Mouse (Mus musculus) megakaryocyte-erythroid progenitor cell, adult 5-6 weeks (primary cell): ENCODE results near the gene Moap1. TPM values are rescaled to one million over a fixed set of nuclear protein-coding genes. Genes with fewer than 3 reads are reported as not detected.

Experiments used
- ATAC-seq: replicated peaks from 2 replicates; pipeline ENCODE4 v1.8.0; 2016; ENCODE audit warnings: mild to moderate bottlenecking, inconsistent platforms; ENCODE audit not compliant: severe bottlenecking, poor library complexity, low FRiP score, low TSS enrichment
- total RNA-seq, 2 experiments: library from RNA; stranded (forward) in 1 of 2; stranded (reverse) in 1 of 2; fragments of 200-1000, 215-1000 nt in 1 of 2; fragments of >200 nt in 1 of 2; fragmentation: Nextera tagmentation in 1 of 2; gene quantifications; 2 replicates each; pipeline ENCODE4 v1.2.3; 2014 to 2017

Moap1 gene
- total RNA-seq, 2 experiments from 2014 or later: 3.8 to 11.5 TPM

DNA sequence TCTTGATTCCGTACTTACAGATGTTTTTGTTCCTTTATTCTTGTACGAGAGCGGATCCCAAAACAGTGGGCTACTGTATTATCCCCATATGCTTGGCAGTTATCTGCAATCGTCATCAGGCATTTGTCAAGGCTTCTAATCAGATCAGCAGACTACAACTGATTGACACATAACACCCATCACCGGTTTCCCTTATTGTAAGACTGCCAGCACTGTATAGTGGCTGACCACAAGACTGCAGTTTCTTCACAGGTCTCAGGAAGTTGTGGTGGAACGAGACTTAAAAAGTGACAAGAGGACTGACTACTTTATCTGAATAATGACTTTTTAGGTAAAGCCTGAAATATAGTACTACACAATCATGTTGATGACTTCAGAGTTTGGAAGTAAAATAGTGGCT is 1.4 kb upstream of the Moap1 start:
- peak; percentile 58 for ATAC-seq

DNA sequence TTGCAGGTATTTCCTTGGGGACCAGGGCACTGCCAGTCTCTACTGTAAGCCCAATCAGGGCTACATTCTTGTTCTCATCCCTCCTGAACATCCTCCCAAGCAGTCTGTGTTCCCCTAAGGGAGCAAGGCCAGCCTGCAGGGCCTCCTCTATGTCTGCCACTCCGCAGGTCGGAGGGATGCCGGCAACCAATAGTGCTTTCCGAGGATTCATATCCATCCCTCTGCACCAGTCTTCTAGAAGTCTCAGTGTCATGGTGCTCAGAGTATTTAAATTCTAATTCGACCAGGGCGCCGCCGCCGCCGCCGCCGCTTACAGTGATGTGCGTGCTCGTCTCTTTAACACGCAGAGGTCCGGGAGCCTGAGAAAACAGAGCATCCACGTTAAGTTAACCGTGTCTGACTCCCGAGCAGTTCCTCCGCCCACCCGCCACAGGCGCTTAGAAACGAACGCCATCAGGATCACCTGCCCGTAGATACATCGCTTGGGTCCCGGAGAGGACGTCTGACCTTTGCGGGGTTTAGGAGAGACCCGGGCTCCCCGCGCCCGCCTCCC is 349 bp downstream of the Moap1 start:
- peak; percentile 42 for ATAC-seq

DNA sequence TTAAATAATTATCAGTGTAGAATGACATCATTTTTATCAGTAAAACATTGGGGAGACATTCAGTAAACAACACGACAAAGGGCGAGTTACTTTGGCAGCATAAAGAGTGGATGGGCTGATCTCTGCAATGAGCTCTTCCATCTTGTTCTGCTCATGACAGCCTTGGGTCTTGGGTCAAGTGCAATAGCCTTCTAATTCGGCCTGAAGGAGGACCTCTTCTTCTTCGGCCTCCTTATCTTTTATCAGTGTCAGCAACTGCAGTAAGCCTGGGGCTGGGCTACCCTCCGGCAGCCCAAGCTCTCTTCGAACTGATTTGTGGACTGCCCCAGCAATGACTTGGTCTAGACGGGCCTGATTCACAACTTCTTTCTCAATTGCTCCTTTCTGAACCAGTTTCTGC is 1.4 kb downstream of the Moap1 start:
- no peak for ATAC-seq

DNA sequence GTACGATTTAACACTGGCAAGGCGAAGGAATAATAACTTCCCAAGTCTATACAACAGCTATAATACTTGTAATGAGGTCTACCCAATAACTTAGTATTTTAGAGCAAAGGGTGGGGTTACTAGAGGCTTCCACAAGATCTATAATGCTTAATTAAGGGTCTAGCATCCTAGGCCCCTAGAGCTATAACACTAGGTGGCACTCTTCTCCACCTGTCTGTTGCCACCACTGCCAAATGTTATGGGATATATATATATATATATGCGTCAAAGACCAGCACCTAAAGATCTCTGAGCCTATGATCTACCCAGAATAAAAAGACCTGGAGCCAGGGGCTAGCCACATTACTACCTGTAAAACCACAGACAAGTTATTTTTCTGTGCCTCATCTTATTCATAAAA is 3.2 kb downstream of the Moap1 start:
- ATAC-seq: no peak

DNA sequence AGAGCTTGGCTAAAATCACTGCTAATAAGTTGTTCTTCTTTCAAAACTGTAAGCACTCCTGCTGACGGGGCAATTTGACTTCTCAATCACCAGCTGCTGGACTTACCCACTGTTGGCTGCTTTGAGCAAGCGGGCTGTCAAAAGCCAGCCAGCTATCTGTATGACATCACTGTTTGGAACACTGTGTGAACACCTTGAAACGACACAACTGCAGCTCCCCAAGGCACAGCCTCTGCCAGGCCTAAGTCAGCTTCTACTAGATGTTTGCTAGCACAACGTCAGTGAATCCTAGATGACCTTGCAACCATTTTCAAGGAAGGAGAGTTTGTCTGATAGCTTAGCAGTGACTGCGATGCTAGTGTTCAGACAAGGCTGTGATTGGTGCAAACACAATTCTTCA is 4.4 kb downstream of the Moap1 start:
- no peak for ATAC-seq

DNA sequence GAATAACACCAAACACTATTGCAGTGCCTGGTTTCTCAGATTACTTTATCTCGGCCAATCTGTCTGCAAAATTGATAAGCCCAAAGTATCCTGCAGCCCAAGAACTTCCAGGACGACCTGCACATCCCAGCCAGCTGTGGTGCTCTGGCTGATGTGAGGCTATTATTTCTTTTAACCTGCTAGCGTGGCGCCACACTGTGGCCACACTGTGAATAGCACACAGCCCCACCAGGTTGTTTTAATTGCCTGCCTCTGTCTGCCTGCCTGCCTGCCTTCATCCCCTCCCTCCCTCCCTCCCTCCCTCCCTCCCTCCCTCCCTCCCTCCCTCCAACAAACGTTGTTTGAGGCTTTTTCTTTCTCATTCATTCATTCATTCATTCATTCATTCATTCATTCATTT is 10.1 kb downstream of the Moap1 start:
- ATAC-seq: peak; percentile 80

DNA sequence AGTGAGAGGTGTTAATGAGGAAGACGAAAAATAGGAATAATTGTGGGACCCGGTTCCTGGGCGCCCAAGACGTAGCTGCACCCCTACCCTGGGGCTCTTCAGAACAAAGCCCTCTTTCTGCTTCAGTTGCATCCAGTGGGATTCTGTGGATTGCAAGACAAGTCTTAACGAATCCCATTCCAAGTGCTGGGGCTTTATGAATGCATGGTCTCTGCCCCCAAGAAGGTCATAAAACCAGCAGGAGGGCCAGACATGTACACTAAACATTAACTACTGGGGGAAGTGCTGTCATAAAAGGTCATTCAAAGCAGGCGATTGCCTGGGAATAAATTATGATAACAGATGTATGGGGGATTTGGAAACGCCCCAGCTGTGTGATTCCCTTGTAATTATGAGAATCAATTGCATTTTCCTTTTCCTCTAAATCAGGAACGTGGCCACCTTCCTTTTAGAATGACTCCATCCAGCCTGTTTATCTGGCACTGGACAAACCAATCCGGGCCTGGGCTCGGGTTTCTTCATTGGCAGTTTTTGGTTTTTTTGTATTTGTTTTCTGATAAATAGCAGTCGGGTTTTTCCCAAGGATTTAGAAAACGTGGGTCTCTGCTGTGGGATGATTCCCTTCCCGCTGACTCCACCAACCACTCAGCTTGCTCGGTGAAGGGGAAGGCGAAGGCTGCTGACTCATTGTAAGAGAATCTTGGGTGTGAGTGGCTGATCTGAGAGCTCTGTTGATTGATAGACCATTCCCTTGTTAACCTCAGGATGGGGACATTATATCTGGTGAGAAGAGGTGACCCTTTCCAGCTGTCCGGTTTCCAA is 12.5 kb downstream of the Moap1 start:
- ATAC-seq: no peak

DNA sequence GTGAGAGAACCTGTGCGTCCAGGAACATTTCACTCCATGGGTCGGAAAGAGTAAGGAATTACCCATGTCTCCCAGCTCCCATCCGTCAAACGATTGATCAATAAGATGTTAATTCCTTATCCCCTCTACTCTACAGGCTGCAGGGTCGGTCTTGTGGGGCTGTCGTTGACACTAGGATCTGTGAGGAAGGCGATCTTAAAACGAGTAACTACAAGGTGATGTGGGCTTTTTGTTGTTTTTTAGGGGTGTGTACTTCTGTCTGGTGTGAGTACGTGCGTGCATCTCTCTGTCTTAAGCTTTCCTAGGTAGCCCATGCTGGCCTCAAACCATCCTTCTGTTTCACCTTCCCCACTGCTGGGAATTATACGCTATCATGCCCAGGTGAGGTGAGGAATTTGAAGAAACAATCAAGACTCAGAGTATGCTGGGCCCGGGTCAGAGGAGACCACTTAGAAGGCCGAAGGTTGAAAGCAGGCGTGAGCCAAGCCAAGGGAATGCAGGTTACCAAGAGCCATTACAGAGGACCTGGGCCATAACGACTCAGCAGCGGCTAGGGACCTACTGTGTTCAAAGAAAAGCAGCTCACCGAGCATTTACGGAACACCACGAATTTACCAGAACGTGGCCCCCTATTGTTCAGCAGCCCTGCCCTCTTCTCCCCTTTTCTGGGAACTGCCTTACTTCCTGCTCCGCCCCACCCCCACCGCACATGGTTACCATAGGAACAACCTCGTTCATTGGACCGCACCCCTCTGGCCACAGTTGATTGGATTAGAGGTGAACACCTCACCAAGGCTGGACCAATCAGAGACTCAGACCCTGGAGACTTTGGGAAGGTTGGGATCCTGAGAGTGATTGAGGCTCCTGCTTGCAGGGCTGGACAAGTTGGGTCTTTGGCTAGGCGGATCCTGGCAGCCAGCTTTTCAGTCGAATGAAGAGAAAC is 13.3 kb downstream of the Moap1 start:
- ATAC-seq: peak; percentile 63

DNA sequence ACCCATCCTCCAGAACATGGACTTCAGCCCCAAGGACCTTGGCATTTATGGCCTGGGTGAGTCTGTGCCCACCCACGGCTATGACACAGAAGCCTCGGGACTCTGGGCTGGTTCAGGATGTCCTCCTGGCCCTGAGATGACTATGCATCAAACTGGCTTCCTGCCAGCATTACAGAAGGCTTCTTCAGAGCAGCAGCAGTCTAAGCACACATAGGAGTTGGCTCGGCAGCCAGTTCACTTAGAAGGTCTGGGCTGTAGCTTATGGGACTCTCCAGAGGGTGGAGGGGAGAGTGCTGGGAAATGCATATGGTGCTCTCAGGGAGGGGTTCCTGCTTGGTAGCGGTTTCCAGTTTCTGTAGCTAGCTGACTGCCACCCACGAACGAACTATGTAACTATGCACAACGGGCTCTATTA is 17.7 kb downstream of the Moap1 start:
- ATAC-seq: no peak

DNA sequence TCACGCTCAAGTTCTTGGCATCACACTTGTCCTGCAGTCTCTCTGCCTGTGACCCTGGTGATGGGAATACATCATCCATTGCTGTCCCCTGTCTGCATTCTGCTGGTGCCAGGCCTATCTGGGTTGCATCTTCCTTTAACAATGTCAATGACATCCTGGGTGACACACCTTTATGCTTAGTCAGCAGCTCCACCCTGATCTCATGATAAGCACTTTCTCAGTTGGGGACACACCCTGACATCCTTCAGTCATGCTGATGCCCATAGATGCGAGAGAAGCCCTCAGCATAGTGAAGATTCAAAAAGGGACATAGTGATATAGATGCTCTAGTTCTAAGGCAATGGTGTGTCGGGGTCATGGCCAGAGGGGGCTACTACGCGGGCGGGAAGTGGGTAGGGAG is 18.3 kb downstream of the Moap1 start:
- ATAC-seq: no peak

DNA sequence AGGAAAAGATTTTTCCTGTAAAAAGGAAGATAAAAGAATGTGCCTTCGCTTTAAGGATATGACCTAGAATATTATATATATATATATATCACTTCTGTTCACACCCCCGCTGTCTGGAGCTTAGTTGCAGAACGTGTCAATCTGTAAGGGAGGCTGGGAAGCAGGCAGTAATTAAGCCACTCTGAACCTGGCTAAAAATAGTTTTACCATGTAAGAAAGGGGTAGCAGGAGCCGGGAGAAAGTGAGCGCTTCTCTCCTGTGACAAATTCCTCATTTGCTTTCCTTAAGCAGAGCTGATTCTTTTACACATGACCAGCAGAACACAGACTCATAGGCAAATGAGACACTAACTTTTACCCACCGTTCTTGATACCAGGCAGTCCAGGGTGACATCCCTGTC is 19.6 kb downstream of the Moap1 start:
- ATAC-seq: no peak

DNA sequence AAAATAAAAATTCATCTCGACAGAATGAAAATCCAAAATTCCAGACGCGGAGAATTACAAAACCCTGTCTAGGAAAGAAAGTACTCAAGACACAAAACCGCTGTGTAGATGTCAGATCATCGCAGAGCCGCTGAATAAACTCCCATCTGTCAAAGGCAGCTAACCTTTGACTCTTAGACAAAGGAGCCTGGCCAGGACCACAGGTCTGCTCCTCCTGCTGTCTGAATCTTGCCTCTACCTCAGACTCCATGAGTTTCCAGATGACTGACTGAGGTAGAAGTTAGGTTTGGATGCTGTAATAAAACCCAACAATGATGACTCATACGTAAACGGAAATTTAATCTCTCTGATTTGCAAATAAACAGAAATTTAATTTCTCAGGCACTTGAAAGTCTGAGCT is 20.5 kb downstream of the Moap1 start:
- ATAC-seq: no peak

DNA sequence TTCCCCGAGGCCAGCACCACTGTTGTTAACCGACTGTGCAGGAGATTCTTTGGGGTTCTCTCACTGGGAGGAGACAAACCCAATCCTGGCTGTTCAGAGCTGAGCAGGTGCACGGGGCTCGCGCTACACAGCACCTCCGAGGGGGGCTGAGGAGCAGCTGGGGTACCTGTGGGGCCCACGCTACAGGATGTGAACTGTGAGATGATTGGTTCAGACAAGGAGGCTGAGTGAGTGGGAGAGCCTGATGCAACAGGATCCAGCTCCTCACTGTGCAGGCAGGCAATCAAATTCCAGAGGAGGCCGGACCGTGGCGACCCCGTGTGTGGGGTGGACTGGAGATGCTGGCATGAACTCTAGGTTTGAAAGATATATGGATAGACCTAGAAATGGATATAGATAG is 21.0 kb downstream of the Moap1 start:
- no peak for ATAC-seq

DNA sequence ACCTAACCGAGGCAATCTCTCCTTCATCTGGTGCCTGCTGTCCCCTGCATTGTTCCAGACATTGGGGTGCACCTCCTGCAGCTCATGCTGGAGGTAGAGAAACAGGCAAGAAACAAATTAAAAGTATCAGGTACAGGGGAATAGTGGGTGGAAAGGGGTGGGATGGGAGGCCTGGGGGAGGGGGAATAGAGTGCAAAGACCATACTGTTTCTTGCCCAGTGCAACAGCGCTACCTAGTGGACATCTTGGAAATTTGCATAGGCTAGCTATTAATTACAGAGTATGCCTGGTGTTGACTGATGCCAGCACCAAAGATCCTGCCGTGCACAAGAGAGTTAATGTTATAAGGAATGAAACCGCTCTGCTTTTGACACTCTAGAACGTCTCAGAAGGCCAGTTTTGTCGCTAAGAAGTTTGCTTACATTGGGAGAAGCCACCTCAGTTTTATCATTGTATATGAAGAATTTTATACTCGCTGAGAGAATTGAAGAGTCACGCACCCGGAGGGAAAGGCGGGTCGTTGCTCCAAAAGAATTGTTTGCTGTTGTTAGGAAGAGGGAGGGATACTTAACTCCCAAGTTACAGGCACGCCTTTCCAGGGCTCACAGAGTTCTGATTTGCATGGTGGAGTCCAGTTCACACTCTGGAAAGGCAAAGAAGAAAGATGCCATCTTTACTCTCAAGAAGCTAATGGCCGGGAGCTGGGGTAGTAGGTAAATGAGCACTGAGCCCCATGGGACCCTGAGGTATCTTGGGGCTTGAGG is 23.7 kb downstream of the Moap1 start:
- peak; percentile 66; the same call in 1 of the 2 replicates for ATAC-seq

DNA sequence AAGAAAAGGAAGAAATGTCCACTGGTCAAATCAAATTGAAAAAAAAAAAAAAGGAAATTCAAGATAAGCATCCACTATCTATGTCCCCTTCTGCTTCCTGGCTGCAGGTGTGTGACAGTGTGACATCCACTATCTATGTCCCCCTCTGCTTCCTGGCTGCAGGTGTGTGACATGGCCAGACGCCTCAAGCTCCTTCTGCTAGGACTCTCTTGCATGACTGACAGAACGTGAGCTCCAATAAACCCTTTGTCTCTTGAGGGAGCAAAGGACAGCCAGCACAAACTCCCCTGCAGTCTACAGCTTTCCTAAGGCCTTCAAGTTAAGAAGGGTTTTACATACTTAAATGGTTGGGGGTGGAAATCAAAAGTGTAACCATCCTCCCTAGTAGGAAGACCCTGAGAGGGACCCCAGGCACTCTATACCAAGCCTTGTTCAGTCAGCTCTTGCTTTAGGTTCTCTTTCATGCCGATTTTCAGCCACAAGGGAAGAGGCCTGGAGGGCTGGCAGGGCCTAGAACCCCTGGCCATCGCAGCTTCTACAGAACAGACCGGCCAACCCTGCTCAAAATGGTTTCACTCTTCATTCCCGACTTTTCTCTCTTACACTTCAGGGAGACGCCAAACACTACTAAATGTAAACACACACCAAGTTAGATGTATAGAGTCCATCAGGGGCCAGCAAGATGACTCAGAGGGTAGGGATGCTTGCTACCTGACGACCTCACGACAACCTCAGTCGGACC is 28.6 kb downstream of the Moap1 start:
- ATAC-seq: peak; percentile 59

DNA sequence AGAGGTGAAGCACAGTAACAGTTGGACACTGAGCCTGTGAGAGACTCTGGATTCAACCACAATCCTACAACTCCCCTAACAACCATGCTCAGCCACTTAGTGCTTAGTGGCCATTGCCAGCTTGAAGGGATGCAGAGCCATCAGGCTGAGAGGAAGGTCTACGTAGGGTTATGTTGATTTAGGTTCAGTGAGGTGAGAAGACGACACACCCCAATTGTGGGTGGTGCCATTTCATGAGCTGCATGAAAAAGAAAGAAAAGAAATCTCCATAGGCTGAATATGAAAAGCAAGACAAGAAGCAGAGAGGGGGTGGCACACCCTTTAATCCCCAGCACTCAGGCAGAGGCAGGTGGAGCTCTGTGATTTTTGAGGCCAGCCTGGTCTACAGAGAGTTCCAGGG is 29.3 kb downstream of the Moap1 start:
- no peak for ATAC-seq

DNA sequence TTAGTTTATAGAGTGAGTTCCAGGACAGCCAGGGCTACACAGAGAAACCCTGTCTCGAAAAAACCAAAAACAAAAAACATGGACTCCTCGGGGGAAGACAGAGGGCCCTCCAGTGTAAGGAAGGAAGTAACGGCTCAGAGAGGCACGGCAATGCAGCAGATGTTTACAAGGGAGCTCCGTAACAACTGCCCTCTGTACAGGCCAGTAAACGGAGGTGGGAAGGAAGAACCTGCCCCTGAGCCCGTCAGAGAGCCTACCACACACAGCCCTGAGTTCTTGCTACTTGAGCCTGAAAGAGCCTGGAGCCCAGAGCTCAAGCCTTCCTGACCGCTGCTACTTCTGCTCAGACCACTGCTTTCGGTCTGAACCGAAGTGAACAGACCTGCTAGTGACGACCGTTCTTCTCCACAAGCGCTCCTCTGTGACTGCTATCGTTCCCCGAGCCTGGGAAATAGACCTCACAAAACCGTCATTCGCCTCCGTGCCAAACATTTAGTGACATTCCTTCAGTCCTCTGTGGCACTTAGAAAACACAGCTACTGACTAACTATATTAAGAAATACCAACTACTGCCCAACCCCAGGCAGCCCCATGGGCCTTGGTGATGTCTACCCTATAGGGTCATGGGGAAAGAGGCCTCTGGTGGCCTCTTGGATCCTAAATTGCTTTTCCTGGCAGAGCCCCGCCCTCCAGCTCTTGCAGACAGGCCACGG is 30.2 kb downstream of the Moap1 start:
- ATAC-seq: 0 out of 2 replicates have a peak, but pooled peaks have one; percentile 34

DNA sequence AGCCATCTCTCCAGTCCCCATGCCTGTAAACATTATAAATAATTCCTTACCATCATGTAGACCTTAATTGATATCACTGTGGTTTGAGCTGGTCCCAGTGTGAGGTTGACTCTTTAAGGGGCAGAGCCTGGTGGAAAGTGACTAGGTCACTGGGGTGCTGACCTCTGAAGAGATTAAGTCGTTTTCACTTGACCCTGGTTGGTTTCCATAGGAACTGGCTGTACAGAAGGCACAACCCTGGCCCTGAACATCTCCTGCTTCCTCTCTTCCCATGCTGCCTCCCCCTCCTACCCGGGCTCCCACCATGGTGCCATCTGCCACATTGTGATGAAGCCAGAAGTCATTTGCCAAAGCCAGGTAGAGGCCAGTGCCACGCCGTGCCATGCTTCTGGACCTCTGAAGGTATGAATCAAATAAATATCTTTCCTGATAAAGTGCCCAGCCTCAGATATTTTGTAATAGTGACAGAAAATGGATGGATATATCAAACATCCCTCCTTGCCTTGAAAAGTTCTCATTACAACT is 32.5 kb downstream of the Moap1 start:
- no peak for ATAC-seq
